Mouse (Mus musculus) neural tube, embryonic 14.5 days (tissue): ENCODE measurements around the gene Olfr94. TPM values are rescaled to one million over a fixed set of nuclear protein-coding genes. Genes with fewer than 3 reads are reported as not detected.

ENCODE experiments used
- ATAC-seq: fragments of 200-750 bp; cut with Nextera tagmentation; 2 replicates; pipeline ENCODE4 v1.8.0; 2017; ENCODE audit warnings: low read depth, mild to moderate bottlenecking, moderate TSS enrichment, moderate library complexity
- H3K27ac ChIP-seq: fragments of 300-500 bp; sonication (generic); 2 replicates; pipeline ENCODE4 v1.5.1; 2014; ENCODE audit warnings: low read depth, mild to moderate bottlenecking, control low read depth, low read length, moderate library complexity, mixed read lengths
- H3K27me3 ChIP-seq: fragments of 300-500 bp; sonication (generic); 2 replicates; pipeline ENCODE4 v1.6.1; 2014; ENCODE audit warnings: low read length; ENCODE audit not compliant: control insufficient read depth, insufficient read depth
- H3K36me3 ChIP-seq: fragments of 300-500 bp; sonication (generic); 2 replicates; pipeline ENCODE4 v1.6.1; 2014; ENCODE audit warnings: low read length, mixed read lengths; ENCODE audit not compliant: control insufficient read depth, insufficient read depth
- H3K4me1 ChIP-seq: fragments of 300-500 bp; sonication (generic); 2 replicates; pipeline ENCODE4 v1.6.1; 2014; ENCODE audit warnings: low read length; ENCODE audit not compliant: control insufficient read depth, insufficient read depth
- H3K4me2 ChIP-seq: fragments of 300-500 bp; sonication (generic); 2 replicates; pipeline ENCODE4 v1.6.1; 2014; ENCODE audit warnings: mild to moderate bottlenecking, low read depth, low read length, control low read depth
- H3K4me3 ChIP-seq: fragments of 300-500 bp; sonication (generic); 2 replicates; pipeline ENCODE4 v1.5.1; 2014; ENCODE audit warnings: low read depth, low read length, control low read depth, mixed read lengths
- H3K9ac ChIP-seq: fragments of 300-500 bp; sonication (generic); replicated peaks from 2 replicates; pipeline ENCODE4 v1.6.1; 2014; ENCODE audit warnings: low read depth, mild to moderate bottlenecking, control low read depth, low read length, mixed read lengths
- H3K9me3 ChIP-seq: fragments of 300-500 bp; sonication (generic); 2 replicates; pipeline ENCODE4 v1.6.1; 2016; ENCODE audit warnings: low read length; ENCODE audit not compliant: control insufficient read depth
- WGBS: fragments of 180-500 bp; shearing (Covaris S2); extraction: QIAGEN DNeasy Blood & Tissue Kit; methylation state at CpG from one replicate; pipeline ENCODE4 v1.1.7; 2014; 5-methylcytosine and 5-hydroxymethylcytosine counted together
- polyA plus RNA-seq: library from polyadenylated mRNA; unstranded; fragments of >200 nt; fragmentation: Nextera tagmentation; extraction: Ambion mirVana; gene quantifications from 2 replicates; pipeline ENCODE4 v1.2.1, GENCODE M21; 2014

The Olfr94 gene
- polyA plus RNA-seq, 1 experiment from 2014 or later, result 0.19 TPM

GRCm38 (mm10) chr17:37190711-37191110 is 10.1 kb downstream of the Olfr94 start:
- no peaks in the 10 kb centered on the region for H3K36me3 ChIP-seq
- WGBS, result 46% methylated on average over 2 of the region's 2 CpGs
- no peak overlapping the region for H3K4me2 ChIP-seq
- H3K27me3 ChIP-seq, result no peaks in the 10 kb centered on the region
- no peak overlapping the region for H3K9ac ChIP-seq
- H3K9me3 ChIP-seq, result no peaks in the 10 kb centered on the region
- H3K4me1 ChIP-seq, result no peaks in the 10 kb centered on the region
- ATAC-seq, result no peak; the same call in 1 of the 2 replicates
- no peak overlapping the region for H3K4me3 ChIP-seq
- no peak overlapping the region for H3K27ac ChIP-seq

- no peak overlapping the region for H3K4me2 ChIP-seq
- H3K27ac ChIP-seq, result no peak overlapping the region
- H3K4me1 ChIP-seq, result no peaks in the 10 kb centered on the region
- H3K9me3 ChIP-seq, result no peaks in the 10 kb centered on the region
- no peak overlapping the region for H3K4me3 ChIP-seq
- 56% methylated on average over 6 of the region's 6 CpGs for WGBS
- no peaks in the 10 kb centered on the region for H3K36me3 ChIP-seq
- ATAC-seq, result no peak
- no peaks in the 10 kb centered on the region for H3K27me3 ChIP-seq
- no peak overlapping the region for H3K9ac ChIP-seq
Observed at GRCm38 (mm10) chr17:37185474-37185873, 15.3 kb downstream of the Olfr94 start.

GRCm38 (mm10) chr17:37161394-37161793 is 39.4 kb downstream of the Olfr94 start, which contains the start of gene Olfr93:
Gene Olfr93, minus strand, starts transcription at chr17:37161494.
- Histone ChIP-seq H3K4me2 (no peak within 1 kb of the TSS), H3K4me3 (no peak within 1 kb of the TSS), H3K9me3 (no peaks in the 10 kb centered on the region), H3K4me1 (no peaks in the 10 kb centered on the region), H3K36me3 (no peaks in the 10 kb centered on the region), H3K27me3 (no peaks in the 10 kb centered on the region), H3K27ac (no peak within 1 kb of the TSS), H3K9ac (no peak within 1 kb of the TSS)
- ATAC-seq, result no peak

Other genes with a start within 250 kb of the Olfr94 start
- gene Ppp1r11, start 249.3 kb downstream of the Olfr94 start, polyA plus RNA-seq, result 174 and 195 TPM in 2 replicates
- 61.8 and 64.9 TPM in 2 replicates for gene Znrd1, start 242.4 kb downstream of the Olfr94 start, polyA plus RNA-seq
- 4.6 and 4.8 TPM in 2 replicates for gene Znrd1as, start 242.4 kb downstream of the Olfr94 start, polyA plus RNA-seq
- 0.32 and 0.53 TPM in 2 replicates for gene 2410137M14Rik, start 219.8 kb downstream of the Olfr94 start, polyA plus RNA-seq
- gene H2-M5, start 211.5 kb downstream of the Olfr94 start, polyA plus RNA-seq, result 1.3 and 2.1 TPM in 2 replicates
- gene Zfp57, start 199.8 kb downstream of the Olfr94 start, polyA plus RNA-seq, result 289 and 326 TPM in 2 replicates
- 2.4 and 2.6 TPM in 2 replicates for gene Mog, start 177.6 kb downstream of the Olfr94 start, polyA plus RNA-seq
- gene Gabbr1, start 155.0 kb downstream of the Olfr94 start, polyA plus RNA-seq, result 78.9 and 103 TPM in 2 replicates
- gene Olfr90, start 112.5 kb downstream of the Olfr94 start, polyA plus RNA-seq, result 0.12 TPM in 1 of 2 replicates, not detected in the other
- 0.13 TPM in 1 of 2 replicates, not detected in the other for gene Olfr91, start 102.7 kb downstream of the Olfr94 start, polyA plus RNA-seq
- gene Olfr92, start 80.9 kb downstream of the Olfr94 start, polyA plus RNA-seq, result not detected in 2 replicates
- not detected in 2 replicates for gene Olfr93, start 39.5 kb downstream of the Olfr94 start, polyA plus RNA-seq
- gene Ubd, start 7.1 kb downstream of the Olfr94 start, polyA plus RNA-seq, result not detected in 2 replicates
- gene Olfr95, start 12.1 kb upstream of the Olfr94 start, polyA plus RNA-seq, result 0.05 TPM in 1 of 2 replicates, not detected in the other
- gene Olfr96, start 19.2 kb upstream of the Olfr94 start, polyA plus RNA-seq, result not detected in 2 replicates
- gene Olfr97, start 36.3 kb upstream of the Olfr94 start, polyA plus RNA-seq, result not detected in 2 replicates
- not detected in 2 replicates for gene Olfr98, start 62.8 kb upstream of the Olfr94 start, polyA plus RNA-seq
- 0.42 and 0.91 TPM in 2 replicates for gene H2-M3, start 69.2 kb upstream of the Olfr94 start, polyA plus RNA-seq
- not detected in 2 replicates for gene Olfr99, start 82.5 kb upstream of the Olfr94 start, polyA plus RNA-seq
- gene Olfr101, start 103.3 kb upstream of the Olfr94 start, polyA plus RNA-seq, result not detected in 2 replicates
- not detected in 2 replicates for gene Olfr102, start 116.1 kb upstream of the Olfr94 start, polyA plus RNA-seq
- gene Olfr103, start 138.7 kb upstream of the Olfr94 start, polyA plus RNA-seq, result not detected in 2 replicates
- not detected in 2 replicates for gene Olfr104-ps, start 158.6 kb upstream of the Olfr94 start, polyA plus RNA-seq
- not detected in 2 replicates for gene Olfr105-ps, start 178.0 kb upstream of the Olfr94 start, polyA plus RNA-seq
- gene Olfr106-ps, start 189.4 kb upstream of the Olfr94 start, polyA plus RNA-seq, result not detected in 2 replicates
- not detected in 2 replicates for gene Olfr107, start 198.2 kb upstream of the Olfr94 start, polyA plus RNA-seq
- not detected in 2 replicates for gene Olfr108, start 244.5 kb upstream of the Olfr94 start, polyA plus RNA-seq